Mouse (Mus musculus): ENCODE data around the gene Sipa1l3. TPM values are rescaled to one million over a fixed set of nuclear protein-coding genes. Genes with fewer than 3 reads are reported as not detected.

Sipa1l3 gene
- polyA plus RNA-seq, 1 experiment from 2014 or later = 22.0 TPM

GRCm38 (mm10) chr7:29491471-29491755, 27.0 kb downstream of the Sipa1l3 start:
- Histone ChIP-seq H3K36me3 (ENCODE audit: control insufficient read depth, insufficient read depth, low read length) (no peaks in the 10 kb centered on the region), H3K27ac (ENCODE audit: low read length) (no peak overlapping the region), H3K4me1 (ENCODE audit: control insufficient read depth, insufficient read depth, low read length) (peaks cover 29% of the 10 kb centered on the region), H3K4me2 (replicated peaks; ENCODE audit: low read depth, low read length) (no peak overlapping the region), H3K27me3 (ENCODE audit: control insufficient read depth, insufficient read depth, low read length) (no peaks in the 10 kb centered on the region), H3K9me3 (ENCODE audit: control insufficient read depth, low read depth, low read length) (no peaks in the 10 kb centered on the region), H3K9ac (replicated peaks; ENCODE audit: low read depth, low read length) (no peak overlapping the region), H3K4me3 (ENCODE audit: low read depth, low read length) (no peak overlapping the region)
- WGBS = 59% methylated on average over 3 of the region's 3 CpGs
- no peak for ATAC-seq (ENCODE audit: insufficient number of reproducible peaks, insufficient read depth, low FRiP score, low read depth)

- no peaks in the 10 kb centered on the region for H3K9me3 ChIP-seq (ENCODE audit: control insufficient read depth, low read depth, low read length)
- H3K27me3 ChIP-seq (ENCODE audit: control insufficient read depth, insufficient read depth, low read length) = no peaks in the 10 kb centered on the region
- H3K36me3 ChIP-seq (ENCODE audit: control insufficient read depth, insufficient read depth, low read length) = no peaks in the 10 kb centered on the region
- peak overlapping the region; percentile 40; the same call in 1 of the 2 replicates for H3K27ac ChIP-seq (ENCODE audit: low read length)
- ATAC-seq (ENCODE audit: insufficient number of reproducible peaks, insufficient read depth, low FRiP score, low read depth) = no peak
- H3K4me2 ChIP-seq (replicated peaks; ENCODE audit: low read depth, low read length) = no peak overlapping the region
- H3K4me3 ChIP-seq (ENCODE audit: low read depth, low read length) = no peak overlapping the region
- no peak overlapping the region for H3K9ac ChIP-seq (replicated peaks; ENCODE audit: low read depth, low read length)
- 77% methylated on average over 8 of the region's 8 CpGs for WGBS
- H3K4me1 ChIP-seq (ENCODE audit: control insufficient read depth, insufficient read depth, low read length) = peaks cover 26% of the 10 kb centered on the region; the same call in 1 of the 2 replicates
These were observed 27.6 kb downstream of the Sipa1l3 start for GRCm38 (mm10) chr7:29490704-29491470.

DNA sequence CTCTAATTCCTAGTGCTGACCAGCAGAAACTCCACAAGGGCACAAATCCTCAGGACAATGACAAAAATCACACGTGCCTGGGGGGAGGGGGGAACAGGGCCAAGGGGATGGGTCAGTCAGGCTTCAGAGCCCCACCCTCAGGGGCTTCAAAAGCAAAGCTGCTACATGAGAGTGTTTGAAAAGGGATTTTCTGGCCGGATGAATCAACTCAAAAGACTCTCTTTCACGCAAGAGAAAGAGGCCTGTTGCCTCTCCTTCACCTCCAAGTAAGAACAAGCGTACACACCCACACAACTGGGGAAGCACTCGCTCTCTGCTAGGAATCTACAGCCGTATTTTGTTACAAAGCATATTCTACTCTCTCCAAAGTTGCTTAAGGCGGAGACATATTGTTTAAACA, 28.6 kb downstream of the Sipa1l3 start:
- ATAC-seq (ENCODE audit: insufficient number of reproducible peaks, insufficient read depth, low FRiP score, low read depth) = no peak
- H3K36me3 ChIP-seq (ENCODE audit: control insufficient read depth, insufficient read depth, low read length) = no peaks in the 10 kb centered on the region
- no peak overlapping the region for H3K4me2 ChIP-seq (replicated peaks; ENCODE audit: low read depth, low read length)
- no peaks in the 10 kb centered on the region for H3K9me3 ChIP-seq (ENCODE audit: control insufficient read depth, low read depth, low read length)
- H3K27me3 ChIP-seq (ENCODE audit: control insufficient read depth, insufficient read depth, low read length) = no peaks in the 10 kb centered on the region
- H3K27ac ChIP-seq (ENCODE audit: low read length) = peak overlapping the region; percentile 40; the same call in 1 of the 2 replicates
- H3K9ac ChIP-seq (replicated peaks; ENCODE audit: low read depth, low read length) = no peak overlapping the region
- 16% methylated on average over 7 of the region's 7 CpGs for WGBS
- peaks cover 26% of the 10 kb centered on the region; the same call in 1 of the 2 replicates for H3K4me1 ChIP-seq (ENCODE audit: control insufficient read depth, insufficient read depth, low read length)
- H3K4me3 ChIP-seq (ENCODE audit: low read depth, low read length) = no peak overlapping the region

- Histone ChIP-seq H3K36me3 (ENCODE audit: control insufficient read depth, insufficient read depth, low read length) (no peaks in the 10 kb centered on the region), H3K4me1 (ENCODE audit: control insufficient read depth, insufficient read depth, low read length) (peaks cover 26% of the 10 kb centered on the region; the same call in 1 of the 2 replicates), H3K9ac (replicated peaks; ENCODE audit: low read depth, low read length) (no peak overlapping the region), H3K9me3 (ENCODE audit: control insufficient read depth, low read depth, low read length) (no peaks in the 10 kb centered on the region), H3K4me3 (ENCODE audit: low read depth, low read length) (no peak overlapping the region), H3K27ac (ENCODE audit: low read length) (no peak overlapping the region; the same call in 1 of the 2 replicates), H3K27me3 (ENCODE audit: control insufficient read depth, insufficient read depth, low read length) (no peaks in the 10 kb centered on the region), H3K4me2 (replicated peaks; ENCODE audit: low read depth, low read length) (no peak overlapping the region)
- ATAC-seq (ENCODE audit: insufficient number of reproducible peaks, insufficient read depth, low FRiP score, low read depth) = no peak
- 37% methylated on average over 3 of the region's 3 CpGs for whole genome bisulfite sequencing
These were observed 29.1 kb downstream of the Sipa1l3 start for GRCm38 (mm10) chr7:29489364-29489763.

GRCm38 (mm10) chr7:29486753-29487152, 31.7 kb downstream of the Sipa1l3 start:
- H3K36me3 ChIP-seq (ENCODE audit: control insufficient read depth, insufficient read depth, low read length) = no peaks in the 10 kb centered on the region
- no peak overlapping the region for H3K27ac ChIP-seq (ENCODE audit: low read length)
- 81% methylated on average over 3 of the region's 3 CpGs for WGBS
- H3K4me1 ChIP-seq (ENCODE audit: control insufficient read depth, insufficient read depth, low read length) = peaks cover 32% of the 10 kb centered on the region
- H3K4me2 ChIP-seq (replicated peaks; ENCODE audit: low read depth, low read length) = no peak overlapping the region
- no peaks in the 10 kb centered on the region for H3K27me3 ChIP-seq (ENCODE audit: control insufficient read depth, insufficient read depth, low read length)
- no peak for ATAC-seq (ENCODE audit: insufficient number of reproducible peaks, insufficient read depth, low FRiP score, low read depth)
- H3K9ac ChIP-seq (replicated peaks; ENCODE audit: low read depth, low read length) = no peak overlapping the region
- H3K9me3 ChIP-seq (ENCODE audit: control insufficient read depth, low read depth, low read length) = no peaks in the 10 kb centered on the region
- H3K4me3 ChIP-seq (ENCODE audit: low read depth, low read length) = no peak overlapping the region

DNA sequence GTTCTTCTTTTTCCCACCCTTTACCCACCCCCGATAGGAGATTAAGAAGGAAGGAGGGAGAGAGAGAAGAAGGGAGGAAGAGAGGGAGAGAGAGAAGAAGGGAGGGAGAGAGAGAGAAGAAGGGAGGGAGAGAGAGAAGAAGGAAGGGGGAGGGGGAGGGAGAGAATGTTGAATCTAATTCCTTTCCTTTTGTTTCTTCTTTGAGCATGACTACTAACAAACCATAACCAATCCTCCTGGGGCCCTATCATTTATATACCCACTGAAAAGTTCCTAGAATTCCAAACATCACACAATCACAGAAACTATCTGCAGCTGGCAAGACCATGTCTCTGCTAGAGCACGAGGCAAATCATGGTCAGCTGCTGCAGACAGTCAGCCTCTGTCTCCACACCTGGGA, 32.7 kb downstream of the Sipa1l3 start:
- 49% methylated on average over 2 of the region's 2 CpGs for WGBS
- Histone ChIP-seq H3K27me3 (ENCODE audit: control insufficient read depth, insufficient read depth, low read length) (no peaks in the 10 kb centered on the region), H3K9ac (replicated peaks; ENCODE audit: low read depth, low read length) (no peak overlapping the region), H3K4me2 (replicated peaks; ENCODE audit: low read depth, low read length) (no peak overlapping the region), H3K36me3 (ENCODE audit: control insufficient read depth, insufficient read depth, low read length) (no peaks in the 10 kb centered on the region), H3K4me3 (ENCODE audit: low read depth, low read length) (no peak overlapping the region), H3K9me3 (ENCODE audit: control insufficient read depth, low read depth, low read length) (no peaks in the 10 kb centered on the region), H3K27ac (ENCODE audit: low read length) (no peak overlapping the region), H3K4me1 (ENCODE audit: control insufficient read depth, insufficient read depth, low read length) (peaks cover 40% of the 10 kb centered on the region)
- ATAC-seq (ENCODE audit: insufficient number of reproducible peaks, insufficient read depth, low FRiP score, low read depth) = no peak

DNA sequence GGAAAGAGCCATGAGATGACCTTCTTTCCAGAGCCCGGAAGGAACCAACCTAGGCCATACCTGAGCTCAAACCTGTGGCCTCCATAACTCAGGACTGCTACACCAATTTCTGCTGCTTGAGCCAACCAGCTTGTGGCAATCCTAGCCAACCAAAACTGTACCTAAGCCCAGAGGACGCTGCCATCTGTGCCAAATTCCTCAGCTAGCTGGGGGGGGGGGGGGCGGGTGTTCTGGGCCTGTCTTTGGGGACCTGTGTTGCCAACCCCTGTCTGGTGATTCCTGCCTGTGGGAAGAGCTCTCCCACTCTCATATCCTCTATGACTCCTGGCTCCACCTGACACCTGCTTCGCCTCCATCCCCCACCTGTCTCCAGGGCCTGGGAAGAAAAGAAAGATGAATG, 34.9 kb downstream of the Sipa1l3 start:
- Histone ChIP-seq H3K27me3 (ENCODE audit: control insufficient read depth, insufficient read depth, low read length) (no peaks in the 10 kb centered on the region), H3K9ac (replicated peaks; ENCODE audit: low read depth, low read length) (no peak overlapping the region), H3K9me3 (ENCODE audit: control insufficient read depth, low read depth, low read length) (no peaks in the 10 kb centered on the region), H3K4me1 (ENCODE audit: control insufficient read depth, insufficient read depth, low read length) (peaks cover 25% of the 10 kb centered on the region; the same call in 1 of the 2 replicates), H3K36me3 (ENCODE audit: control insufficient read depth, insufficient read depth, low read length) (no peaks in the 10 kb centered on the region), H3K27ac (ENCODE audit: low read length) (peak overlapping the region; percentile 18; the same call in 1 of the 2 replicates), H3K4me2 (replicated peaks; ENCODE audit: low read depth, low read length) (no peak overlapping the region), H3K4me3 (ENCODE audit: low read depth, low read length) (no peak overlapping the region)
- no peak for ATAC-seq (ENCODE audit: insufficient number of reproducible peaks, insufficient read depth, low FRiP score, low read depth)
- WGBS = 69% methylated on average over 4 of the region's 4 CpGs

DNA sequence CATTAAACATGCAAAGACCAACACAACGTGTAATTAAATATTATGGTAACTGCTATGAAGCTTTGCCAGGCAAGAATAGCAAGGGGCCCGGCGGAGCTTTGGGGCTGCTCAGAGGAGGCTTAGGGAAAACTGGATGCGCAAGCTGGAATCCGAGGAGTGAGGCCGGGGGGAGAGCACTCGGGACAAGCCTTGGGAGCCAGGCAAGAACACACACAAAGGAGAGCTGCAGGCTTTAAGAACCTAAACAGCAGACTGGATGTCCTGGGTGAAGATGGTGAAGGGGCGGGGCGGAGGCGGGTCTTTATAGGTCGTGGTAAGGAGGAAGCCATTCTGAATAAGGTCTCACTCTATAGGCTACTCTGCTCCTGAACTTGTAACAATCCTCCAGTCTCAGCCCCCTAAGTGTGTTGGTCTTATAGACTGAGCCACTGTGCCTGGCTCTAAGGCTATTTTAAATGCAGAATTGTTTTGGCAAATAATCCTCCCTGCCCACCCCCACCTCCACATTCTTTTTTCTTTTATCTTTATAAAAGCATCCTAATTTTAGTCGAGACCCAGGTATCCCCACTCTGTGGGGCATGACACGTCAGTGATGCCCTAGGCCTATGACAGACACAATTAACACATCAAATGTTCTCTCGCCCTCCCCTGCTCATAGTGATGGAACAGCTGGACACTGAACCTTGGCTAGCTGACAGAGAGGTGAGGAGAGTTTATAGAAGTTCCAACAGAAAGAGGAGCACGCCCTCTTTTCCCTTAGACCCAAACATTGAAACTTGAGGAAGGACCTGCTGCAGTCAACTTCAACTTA, 36.9 kb downstream of the Sipa1l3 start:
- Histone ChIP-seq H3K9ac (replicated peaks; ENCODE audit: low read depth, low read length) (no peak overlapping the region; the same call in 1 of the 2 replicates), H3K27me3 (ENCODE audit: control insufficient read depth, insufficient read depth, low read length) (no peaks in the 10 kb centered on the region), H3K9me3 (ENCODE audit: control insufficient read depth, low read depth, low read length) (no peaks in the 10 kb centered on the region), H3K4me1 (ENCODE audit: control insufficient read depth, insufficient read depth, low read length) (peaks cover 24% of the 10 kb centered on the region; the same call in 1 of the 2 replicates), H3K4me2 (replicated peaks; ENCODE audit: low read depth, low read length) (peak overlapping the region; percentile 6; the same call in 1 of the 2 replicates), H3K4me3 (ENCODE audit: low read depth, low read length) (no peak overlapping the region), H3K27ac (ENCODE audit: low read length) (peak overlapping the region; percentile 79), H3K36me3 (ENCODE audit: control insufficient read depth, insufficient read depth, low read length) (no peaks in the 10 kb centered on the region)
- 37% methylated on average over 15 of the region's 15 CpGs for WGBS
- peak; percentile 43; the same call in 1 of the 2 replicates for ATAC-seq (ENCODE audit: insufficient number of reproducible peaks, insufficient read depth, low FRiP score, low read depth)

All from stomach, embryonic 14.5 days (tissue).